Mouse (Mus musculus) lung, embryonic 14.5 days (tissue): ENCODE measurements around the gene Rpl28. TPM values are rescaled to one million over a fixed set of nuclear protein-coding genes. Genes with fewer than 3 reads are reported as not detected.

Source experiments
- ATAC-seq: fragments of 200-750 bp; cut with Nextera tagmentation; 2 replicates; pipeline ENCODE4 v1.8.0; 2017; ENCODE audit warnings: mild to moderate bottlenecking, moderate TSS enrichment, moderate library complexity; ENCODE audit not compliant: insufficient read depth
- DNase-seq: peaks from one replicate; pipeline ENCODE4 v3.0.0-alpha.2; 2015
- H3K27ac ChIP-seq: fragments of 300-500 bp; sonication (generic); 2 replicates; pipeline ENCODE4 v1.5.1; 2014; ENCODE audit warnings: low read depth, mild to moderate bottlenecking, moderate library complexity
- H3K27me3 ChIP-seq: fragments of 300-500 bp; sonication (generic); 2 replicates; pipeline ENCODE4 v1.6.1; 2014; ENCODE audit warnings: low read length, control low read depth; ENCODE audit not compliant: insufficient read depth
- H3K36me3 ChIP-seq: fragments of 300-500 bp; sonication (generic); 2 replicates; pipeline ENCODE4 v1.6.1; 2014; ENCODE audit warnings: control low read depth; ENCODE audit not compliant: insufficient read depth
- H3K4me1 ChIP-seq: fragments of 300-500 bp; sonication (generic); 2 replicates; pipeline ENCODE4 v1.6.1; 2014; ENCODE audit warnings: antibody characterized with exemption, control low read depth; ENCODE audit not compliant: insufficient read depth
- H3K4me2 ChIP-seq: fragments of 300-500 bp; sonication (generic); 2 replicates; pipeline ENCODE4 v1.6.1; 2014; ENCODE audit warnings: mild to moderate bottlenecking
- H3K4me3 ChIP-seq: fragments of 300-500 bp; sonication (generic); 2 replicates; pipeline ENCODE4 v1.5.1; 2014; ENCODE audit warnings: low read depth, low read length
- H3K9ac ChIP-seq: fragments of 300-500 bp; sonication (generic); 2 replicates; pipeline ENCODE4 v1.6.1; 2014
- H3K9me3 ChIP-seq: fragments of 300-500 bp; sonication (generic); 2 replicates; pipeline ENCODE4 v1.6.1; 2016; ENCODE audit warnings: low read depth, low read length, control low read depth
- CTCF ChIP-seq: IDR thresholded peaks from 2 replicates; pipeline ENCODE4 v1.5.1; 2016; ENCODE audit warnings: antibody characterized with exemption, low read depth
- WGBS: fragments of 180-500 bp; shearing (Covaris S2); extraction: QIAGEN DNeasy Blood & Tissue Kit; methylation state at CpG from one replicate; pipeline ENCODE4 v1.1.7; 2014; 5-methylcytosine and 5-hydroxymethylcytosine counted together
- polyA plus RNA-seq: library from polyadenylated mRNA; unstranded; fragments of >200 nt; fragmentation: Nextera tagmentation; extraction: Ambion mirVana; gene quantifications from 2 replicates; pipeline ENCODE4 v1.2.1, GENCODE M21; 2014

The Rpl28 gene
- polyA plus RNA-seq, 1 experiment from 2014 or later: 294 TPM

DNA sequence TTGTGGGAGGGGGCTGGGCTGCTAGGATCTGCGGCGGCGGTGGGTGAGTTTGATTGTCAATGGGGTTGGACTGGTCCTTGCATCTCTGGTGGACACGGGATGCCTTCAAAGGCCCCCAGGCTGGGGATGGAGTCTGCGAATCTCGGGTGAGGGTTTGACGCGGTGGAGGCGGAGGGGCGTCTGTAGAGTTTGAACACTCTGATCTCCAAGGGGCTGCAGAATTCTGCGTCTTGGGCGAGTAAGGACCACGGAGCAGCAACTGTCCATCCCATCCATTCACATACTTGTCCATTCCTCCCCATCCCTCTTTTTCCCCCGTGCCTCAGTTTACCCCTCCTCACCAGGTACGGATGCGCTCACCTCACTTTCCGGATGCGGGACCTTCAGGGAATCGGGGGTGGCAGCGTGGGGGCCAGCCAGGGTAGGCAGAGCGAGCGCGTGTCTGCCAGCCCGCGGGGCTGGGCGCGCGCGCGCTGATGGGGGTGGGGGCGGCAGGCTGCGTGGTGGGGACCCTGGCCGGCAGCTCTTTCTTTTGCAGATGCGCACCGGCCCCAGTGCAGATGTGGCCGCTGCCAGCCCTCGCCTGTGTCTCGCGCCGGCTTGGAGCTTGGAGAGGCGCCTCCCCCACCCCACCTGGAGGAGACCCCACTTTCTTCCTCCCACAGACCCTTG lies 51.7 kb downstream of the Rpl28 start, which contains the start of gene Shisa7:
TSS of gene Shisa7 (minus strand) at position 452 of the 672 bp plus-strand sequence.
- Histone ChIP-seq H3K4me2 (peak within 1 kb of the TSS; percentile 83), H3K4me1 (no peaks in the 10 kb centered on the region), H3K9me3 (no peaks in the 10 kb centered on the region), H3K4me3 (peak within 1 kb of the TSS; percentile 39), H3K9ac (peak within 1 kb of the TSS; percentile 26), H3K27ac (no peak within 1 kb of the TSS), H3K27me3 (peaks cover 42% of the 10 kb centered on the region), H3K36me3 (no peaks in the 10 kb centered on the region)
- TF ChIP-seq CTCF: no peak
- under 1% methylated on average over 41 of the region's 41 CpGs for WGBS
- no peak for DNase-seq
- ATAC-seq: peak; percentile 55

Other genes with a start within 250 kb of the Rpl28 start
- 3.9 and 4.9 TPM in 2 replicates for gene Syt5, start 245.3 kb upstream of the Rpl28 start, polyA plus RNA-seq
- not detected in 2 replicates for gene Ptprh, start 188.8 kb upstream of the Rpl28 start, polyA plus RNA-seq
- 1.0 and 1.3 TPM in 2 replicates for gene Tmem86b, start 161.5 kb upstream of the Rpl28 start, polyA plus RNA-seq
- 7.6 and 7.8 TPM in 2 replicates for gene Ppp6r1, start 133.9 kb upstream of the Rpl28 start, polyA plus RNA-seq
- gene Hspbp1, start 107.8 kb upstream of the Rpl28 start, polyA plus RNA-seq: 94.0 and 98.5 TPM in 2 replicates
- gene Brsk1, start 102.3 kb upstream of the Rpl28 start, polyA plus RNA-seq: 1.4 and 1.6 TPM in 2 replicates
- not detected in 2 replicates for gene Tmem150b, start 67.6 kb upstream of the Rpl28 start, polyA plus RNA-seq
- 51.3 and 53.1 TPM in 2 replicates for gene Kmt5c, start 52.8 kb upstream of the Rpl28 start, polyA plus RNA-seq
- gene Cox6b2, start 39.8 kb upstream of the Rpl28 start, polyA plus RNA-seq: 37.3 and 40.1 TPM in 2 replicates
- not detected in 2 replicates for gene Fam71e2, start 21.6 kb upstream of the Rpl28 start, polyA plus RNA-seq
- gene Il11, start 10.0 kb upstream of the Rpl28 start, polyA plus RNA-seq: not detected in 2 replicates
- not detected in 2 replicates for gene Tmem190, start 9.9 kb upstream of the Rpl28 start, polyA plus RNA-seq
- gene Tmem238, start 3.2 kb upstream of the Rpl28 start, polyA plus RNA-seq: 11.6 and 11.7 TPM in 2 replicates
- gene Ube2s, start 19.7 kb downstream of the Rpl28 start, polyA plus RNA-seq: 428 and 470 TPM in 2 replicates
- 1.1 and 1.3 TPM in 2 replicates for gene Shisa7, start 51.8 kb downstream of the Rpl28 start, polyA plus RNA-seq
- 5.8 and 6.1 TPM in 2 replicates for gene Isoc2b, start 77.4 kb downstream of the Rpl28 start, polyA plus RNA-seq
- 0.88 and 0.91 TPM in 2 replicates for gene Isoc2a, start 84.3 kb downstream of the Rpl28 start, polyA plus RNA-seq
- gene Gm36210, start 113.6 kb downstream of the Rpl28 start, polyA plus RNA-seq: not detected in 2 replicates
- gene Zfp628, start 122.3 kb downstream of the Rpl28 start, polyA plus RNA-seq: 4.2 and 4.3 TPM in 2 replicates
- gene Nat14, start 129.2 kb downstream of the Rpl28 start, polyA plus RNA-seq: 1.4 and 2.3 TPM in 2 replicates
- gene Ssc5d, start 132.9 kb downstream of the Rpl28 start, polyA plus RNA-seq: 2.1 and 2.2 TPM in 2 replicates
- 0.13 and 0.46 TPM in 2 replicates for gene Sbk2, start 171.5 kb downstream of the Rpl28 start, polyA plus RNA-seq
- 0.76 and 0.87 TPM in 2 replicates for gene Sbk3, start 178.3 kb downstream of the Rpl28 start, polyA plus RNA-seq
- gene Zfp579, start 203.3 kb downstream of the Rpl28 start, polyA plus RNA-seq: 35.1 and 35.9 TPM in 2 replicates
- 13.6 and 13.8 TPM in 2 replicates for gene Zfp524, start 221.5 kb downstream of the Rpl28 start, polyA plus RNA-seq
- 41.9 and 46.4 TPM in 2 replicates for gene Fiz1, start 221.8 kb downstream of the Rpl28 start, polyA plus RNA-seq
- gene Gm44973, start 222.6 kb downstream of the Rpl28 start, polyA plus RNA-seq: 0.74 TPM in 1 of 2 replicates, not detected in the other
- gene Zfp865, start 227.5 kb downstream of the Rpl28 start, polyA plus RNA-seq: 7.4 TPM in 2 replicates
- gene Ccdc106, start 227.7 kb downstream of the Rpl28 start, polyA plus RNA-seq: 5.6 and 6.0 TPM in 2 replicates
- not detected in 2 replicates for gene 4632433K11Rik, start 241.2 kb downstream of the Rpl28 start, polyA plus RNA-seq
- 4.2 and 4.6 TPM in 2 replicates for gene Zfp784, start 245.6 kb downstream of the Rpl28 start, polyA plus RNA-seq